Mouse (Mus musculus) left cerebral cortex, postnatal 14 days (tissue): ENCODE data around the gene Elob. TPM values are rescaled to one million over a fixed set of nuclear protein-coding genes. Genes with fewer than 3 reads are reported as not detected.

ENCODE experiments used
- DNase-seq, 2 experiments: peaks; one replicate each; pipeline ENCODE4 v3.0.0; 2021 to 2022; ENCODE audit warnings: low spot score in 2 of 2, mixed read lengths in 1 of 2
- intact Hi-C: fragments of 180-260 bp; cut with DNase I; formaldehyde crosslinking; loops from one replicate; pipeline ENCODE4 v1.15.1; 2025
- total RNA-seq, 2 experiments: library from RNA; stranded (reverse); gene quantifications; 2 replicates each; pipeline ENCODE4 v1.2.3; 2021

The Elob gene
- total RNA-seq, 2 experiments from 2014 or later: 334 to 397 TPM

DNA sequence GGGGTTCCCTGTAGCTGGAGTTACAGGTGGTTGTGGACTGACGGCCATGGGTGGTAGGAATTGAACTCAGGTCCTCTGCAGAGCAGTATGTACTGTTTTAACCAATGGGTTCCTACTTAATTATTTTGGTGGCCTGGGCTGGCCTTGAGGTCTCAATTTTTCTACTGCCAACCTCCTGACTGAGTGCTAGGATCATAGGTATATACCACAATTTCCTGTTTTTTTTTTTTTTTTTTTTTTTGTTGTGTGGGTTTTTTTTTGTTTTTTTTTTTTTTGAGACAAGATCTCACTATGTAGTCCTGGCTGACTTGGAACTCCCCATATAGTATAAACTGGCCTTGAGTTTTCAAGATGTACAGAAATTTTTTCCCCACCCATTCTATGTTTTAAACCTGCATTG lies 2.3 kb upstream of the Elob start:
- intact Hi-C loops: no loop called here
- DNase-seq: no peak

GRCm38 (mm10) chr17:23828271-23829001 lies 500 bp downstream of the Elob start:
- intact Hi-C loops: no loop called here
- peak; percentile 47 to 54 for DNase-seq

DNA sequence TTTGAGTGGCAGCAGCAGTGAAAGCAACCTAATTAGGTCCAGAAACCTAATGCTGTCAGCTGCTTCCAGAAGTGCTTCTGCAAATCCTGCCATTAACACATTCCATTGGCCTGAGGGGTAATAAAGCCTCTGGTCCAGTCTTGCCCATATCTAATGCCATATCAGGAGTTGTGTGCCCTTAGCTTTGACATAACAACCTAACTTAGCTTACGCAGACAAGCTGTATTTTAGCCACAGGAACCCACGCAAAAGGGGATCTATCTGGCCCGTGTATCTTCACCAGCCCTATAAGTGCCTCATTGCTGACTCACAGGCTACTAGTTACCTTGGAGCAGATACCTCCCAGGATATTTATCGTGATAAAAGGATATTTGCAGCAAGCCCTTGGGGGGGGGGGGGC lies 3.3 kb downstream of the Elob start:
- DNase-seq: no peak
- intact Hi-C loops: no loop called here

- no peak for DNase-seq
- intact Hi-C loops: no loop called here
These were observed 5.3 kb downstream of the Elob start for GRCm38 (mm10) chr17:23823614-23824013.

GRCm38 (mm10) chr17:23823018-23823417 lies 5.9 kb downstream of the Elob start:
- DNase-seq: no peak
- intact Hi-C loops: no loop called here

DNA sequence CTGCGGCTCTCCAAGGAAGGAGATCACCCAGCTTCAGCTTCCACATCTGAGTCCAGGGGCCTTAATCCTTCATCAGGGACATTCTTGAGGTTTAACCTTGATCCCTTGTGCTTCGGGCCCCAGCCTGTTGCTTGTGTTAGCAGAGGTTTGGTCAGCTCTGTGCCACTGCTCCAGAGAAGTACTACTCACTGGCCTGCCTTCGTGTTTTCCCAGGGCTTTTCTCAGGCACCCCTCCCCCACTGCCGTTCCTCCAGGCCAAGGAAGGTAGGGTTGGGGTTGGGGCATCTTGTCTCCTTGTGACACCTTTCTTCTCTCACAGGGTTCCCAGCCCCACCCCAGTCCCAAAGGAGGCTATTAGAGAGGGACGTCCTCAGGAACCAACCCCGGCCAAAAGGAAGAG lies 6.8 kb downstream of the Elob start:
- DNase-seq: no peak
- intact Hi-C loops: no loop called here

DNA sequence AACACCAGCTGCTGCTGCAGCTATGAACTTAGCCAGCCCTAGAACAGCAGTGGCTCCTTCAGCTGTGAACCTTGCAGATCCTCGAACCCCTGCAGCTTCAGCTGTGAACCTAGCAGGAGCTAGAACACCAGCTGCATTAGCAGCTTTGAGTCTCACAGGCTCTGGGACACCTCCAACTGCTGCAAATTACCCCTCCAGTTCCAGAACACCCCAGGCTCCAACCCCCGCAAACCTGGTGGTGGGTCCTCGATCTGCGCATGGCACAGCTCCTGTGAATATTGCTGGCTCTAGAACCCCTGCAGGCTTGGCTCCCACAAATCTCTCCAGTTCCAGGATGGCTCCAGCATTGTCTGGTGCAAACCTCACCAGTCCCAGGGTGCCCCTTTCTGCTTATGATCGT lies 8.2 kb downstream of the Elob start:
- no peak for DNase-seq
- intact Hi-C loops: no loop called here

DNA sequence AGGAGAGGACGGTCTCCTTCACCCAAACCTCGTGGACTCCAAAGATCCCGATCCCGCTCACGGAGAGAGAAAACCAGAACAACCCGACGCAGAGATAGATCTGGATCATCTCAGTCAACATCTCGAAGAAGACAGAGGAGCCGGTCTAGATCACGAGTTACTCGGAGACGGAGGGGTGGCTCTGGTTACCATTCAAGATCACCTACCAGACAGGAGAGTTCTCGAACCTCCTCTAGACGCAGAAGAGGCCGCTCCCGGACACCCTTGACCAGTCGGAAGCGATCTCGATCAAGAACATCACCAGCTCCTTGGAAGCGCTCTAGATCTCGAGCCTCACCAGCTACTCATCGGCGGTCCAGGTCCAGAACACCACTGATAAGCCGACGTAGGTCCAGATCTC lies 9.7 kb downstream of the Elob start:
- DNase-seq: no peak
- intact Hi-C loops: loop anchor here (5.0 kb wide), 1 partner anchor 57 kb away; no protein-coding TSS in a partner anchor

DNA sequence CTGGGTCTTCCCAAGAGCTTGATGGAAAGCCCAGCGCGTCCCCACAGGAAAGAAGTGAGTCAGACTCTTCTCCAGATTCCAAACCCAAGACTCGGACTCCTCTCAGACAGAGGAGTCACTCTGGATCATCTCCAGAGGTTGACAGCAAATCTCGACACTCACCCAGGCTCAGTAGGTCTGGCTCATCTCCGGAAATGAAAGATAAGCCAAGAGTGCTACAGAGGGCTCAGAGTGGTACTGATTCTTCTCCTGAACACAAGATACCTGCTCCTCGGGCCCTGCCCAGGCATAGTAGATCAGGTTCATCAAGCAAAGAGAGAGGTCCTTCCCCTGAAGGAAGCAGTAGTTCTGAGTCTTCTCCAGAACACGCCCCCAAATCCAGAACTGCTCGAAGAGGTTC lies 10.4 kb downstream of the Elob start:
- DNase-seq: no peak
- intact Hi-C loops: loop anchor here (5.0 kb wide), 1 partner anchor 56 kb away; no protein-coding TSS in a partner anchor

DNA sequence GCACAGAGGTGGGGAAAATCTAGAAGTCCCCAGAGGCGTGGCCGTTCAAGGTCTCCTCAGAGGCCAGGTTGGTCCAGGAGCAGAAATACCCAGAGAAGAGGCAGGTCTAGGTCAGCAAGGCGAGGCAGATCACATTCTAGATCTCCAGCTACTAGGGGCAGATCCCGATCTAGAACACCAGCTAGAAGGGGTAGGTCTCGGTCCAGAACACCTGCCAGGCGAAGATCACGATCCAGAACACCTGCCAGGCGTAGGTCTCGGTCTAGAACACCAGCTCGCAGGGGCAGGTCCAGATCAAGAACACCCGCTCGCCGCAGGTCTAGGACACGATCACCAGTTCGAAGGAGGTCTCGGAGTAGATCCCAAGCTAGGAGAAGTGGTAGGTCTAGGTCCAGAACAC lies 13.3 kb downstream of the Elob start:
- intact Hi-C loops: loop anchor here (5.0 kb wide), 1 partner anchor 53 kb away; no protein-coding TSS in a partner anchor
- DNase-seq: no peak

DNA sequence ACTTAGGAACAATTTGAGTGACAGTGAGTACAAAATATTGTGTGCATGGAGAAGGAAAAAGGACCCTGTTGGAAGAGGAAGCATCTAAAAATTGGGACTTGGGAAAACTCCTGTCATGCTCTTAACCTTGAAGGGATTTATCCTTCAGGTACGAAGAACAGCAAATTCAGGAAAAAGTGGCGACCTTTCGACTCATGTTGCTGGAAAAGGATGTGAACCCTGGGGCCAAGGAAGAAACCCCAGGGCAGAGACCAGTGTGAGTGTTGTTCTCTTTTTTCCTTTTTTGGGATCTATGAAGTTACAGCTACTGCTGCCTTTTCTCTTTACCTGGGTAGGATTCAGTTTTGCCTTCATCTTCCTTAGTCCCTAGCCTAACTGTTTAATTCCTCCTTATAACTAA lies 21.0 kb downstream of the Elob start:
- no peak for DNase-seq
- intact Hi-C loops: no loop called here

- intact Hi-C loops: no loop called here
- no peak for DNase-seq
These were observed 22.1 kb downstream of the Elob start for GRCm38 (mm10) chr17:23806867-23807266.

GRCm38 (mm10) chr17:23804426-23805085 lies 24.4 kb downstream of the Elob start:
- intact Hi-C loops: no loop called here
- DNase-seq: no peak

DNA sequence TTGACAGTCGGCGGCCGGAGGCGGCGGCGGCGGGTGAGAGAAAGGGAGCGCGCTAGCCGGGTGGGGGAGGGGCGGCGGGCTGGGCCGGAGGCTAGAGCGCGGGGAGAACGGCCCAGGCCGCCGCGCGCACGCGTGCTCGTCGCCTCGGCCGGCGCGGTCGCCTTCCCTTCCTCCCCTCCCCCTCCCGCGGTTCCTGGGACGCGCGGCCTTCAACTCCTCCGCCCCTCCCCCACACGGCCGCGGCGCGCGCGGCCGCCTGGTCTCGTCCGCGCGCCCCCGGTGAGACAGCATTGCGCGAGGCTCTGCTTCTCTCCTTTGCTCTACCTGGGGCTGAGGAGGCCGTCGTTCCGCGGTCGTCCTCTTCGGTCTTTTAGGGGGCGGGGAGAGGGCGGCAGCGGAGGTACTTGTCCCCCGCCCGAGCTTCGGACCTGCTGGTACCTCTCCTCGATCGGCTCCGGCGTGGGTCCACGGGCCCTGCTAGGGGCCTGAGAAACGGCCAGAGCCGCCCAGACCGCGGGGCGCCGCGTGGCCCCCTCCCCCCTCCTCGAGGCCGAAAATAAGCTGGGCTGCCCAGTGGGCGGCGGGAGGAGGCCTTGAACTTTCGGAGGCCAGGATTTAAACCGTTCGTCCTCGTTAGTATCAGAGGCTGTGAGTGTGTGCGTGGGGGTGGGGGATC lies 25.4 kb downstream of the Elob start:
- intact Hi-C loops: loop anchor here (2.0 kb wide), 1 partner anchor 33 kb away; the partner anchor contains the start of gene Flywch1
- DNase-seq: peak; percentile 69 to 80

DNA sequence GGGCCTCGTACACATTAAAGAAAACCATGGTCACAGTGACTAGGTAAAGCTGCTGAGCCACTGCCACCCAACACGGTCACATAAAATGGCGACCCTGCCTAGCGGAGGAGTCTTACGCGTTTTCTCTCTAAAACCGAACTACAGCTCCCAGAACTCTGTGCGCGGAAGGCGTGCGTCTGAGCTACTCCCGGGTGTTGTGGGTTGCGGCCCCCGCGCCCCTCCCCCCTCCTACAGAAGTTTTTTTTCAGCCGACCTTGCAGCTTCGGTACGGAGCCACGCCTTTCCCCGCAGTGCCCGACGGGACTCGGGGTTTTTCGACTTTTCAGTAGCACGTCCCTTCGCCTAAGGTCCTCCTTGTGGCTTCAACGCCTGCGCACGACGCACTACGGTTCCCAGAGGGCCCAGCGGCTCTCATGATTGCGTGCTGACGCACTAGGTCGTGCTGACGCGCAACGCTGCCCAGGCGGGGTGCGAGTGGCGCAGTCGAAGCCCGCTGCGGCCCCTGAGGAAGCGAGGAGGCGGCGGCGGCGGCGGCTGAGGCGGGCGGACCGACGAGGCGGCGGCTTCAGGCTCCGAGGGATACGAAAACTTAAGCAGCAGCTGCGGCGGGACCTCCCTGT lies 26.1 kb downstream of the Elob start:
- peak; percentile 99 for DNase-seq
- intact Hi-C loops: loop anchor here (2.0 kb wide), 1 partner anchor 32 kb away; the partner anchor contains the start of gene Flywch1

- no peak for DNase-seq
- intact Hi-C loops: loop anchor here (2.0 kb wide), 1 partner anchor 31 kb away; the partner anchor contains the start of gene Flywch1
These were observed 27.3 kb downstream of the Elob start for GRCm38 (mm10) chr17:23801627-23802026.

DNA sequence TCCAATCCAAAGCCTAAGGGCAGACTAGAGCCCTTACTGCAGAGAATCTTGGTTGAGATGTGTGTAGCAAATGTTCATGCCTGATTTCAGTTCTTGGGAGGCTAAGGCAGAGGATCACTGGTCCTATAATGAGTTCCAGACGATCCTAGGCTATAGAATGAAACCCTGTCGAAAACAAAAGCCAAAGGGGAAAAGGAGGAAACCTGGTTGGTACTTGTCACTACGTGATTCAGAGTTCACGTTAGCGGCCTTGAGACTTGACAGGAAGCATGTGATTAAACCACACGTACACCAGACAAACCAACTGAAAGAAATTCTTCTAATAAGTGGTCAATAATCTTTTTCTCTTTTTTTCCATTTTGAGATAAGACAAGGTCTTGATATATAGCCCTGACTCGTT lies 31.6 kb downstream of the Elob start:
- no peak for DNase-seq
- intact Hi-C loops: no loop called here

DNA sequence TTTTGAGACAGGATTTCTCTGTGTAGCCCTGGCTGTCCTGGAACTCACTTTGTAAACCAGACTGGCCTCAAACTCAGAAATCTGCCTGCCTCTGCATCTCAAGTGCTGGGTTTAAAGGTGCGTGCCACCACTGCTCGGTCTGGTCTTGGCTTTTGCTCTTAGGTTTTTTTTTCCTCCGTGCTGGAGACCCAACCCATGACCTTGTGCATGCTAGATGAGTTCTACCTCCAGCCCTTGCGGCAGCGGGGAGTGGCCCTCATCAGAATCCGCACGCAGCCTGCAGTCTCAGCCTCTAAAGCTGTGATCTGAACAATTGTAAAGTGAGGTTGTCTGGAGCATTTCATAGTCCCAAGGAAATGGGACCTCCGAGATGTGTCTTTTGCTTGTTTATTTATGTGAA lies 33.6 kb downstream of the Elob start:
- no peak for DNase-seq
- intact Hi-C loops: no loop called here

DNA sequence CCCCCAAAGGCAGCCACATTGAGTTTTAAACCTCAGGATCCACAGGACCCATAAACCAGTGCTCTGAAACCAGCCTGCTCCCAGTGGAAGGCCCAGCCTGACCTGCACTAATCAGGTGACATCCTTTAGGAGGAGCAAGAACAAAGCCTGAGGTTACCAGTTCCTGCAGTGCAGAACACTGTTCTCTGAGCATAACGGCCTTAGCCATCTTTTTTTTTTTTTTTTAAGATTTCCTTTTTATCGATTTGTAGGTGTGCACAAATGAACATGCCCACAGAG lies 37.9 kb downstream of the Elob start:
- intact Hi-C loops: no loop called here
- DNase-seq: no peak
